Mouse (Mus musculus): ENCODE measurements around the gene Tnxb. TPM values are rescaled to one million over a fixed set of nuclear protein-coding genes. Genes with fewer than 3 reads are reported as not detected.

Tnxb gene
- polyA plus RNA-seq, 1 experiment, result not detected

DNA sequence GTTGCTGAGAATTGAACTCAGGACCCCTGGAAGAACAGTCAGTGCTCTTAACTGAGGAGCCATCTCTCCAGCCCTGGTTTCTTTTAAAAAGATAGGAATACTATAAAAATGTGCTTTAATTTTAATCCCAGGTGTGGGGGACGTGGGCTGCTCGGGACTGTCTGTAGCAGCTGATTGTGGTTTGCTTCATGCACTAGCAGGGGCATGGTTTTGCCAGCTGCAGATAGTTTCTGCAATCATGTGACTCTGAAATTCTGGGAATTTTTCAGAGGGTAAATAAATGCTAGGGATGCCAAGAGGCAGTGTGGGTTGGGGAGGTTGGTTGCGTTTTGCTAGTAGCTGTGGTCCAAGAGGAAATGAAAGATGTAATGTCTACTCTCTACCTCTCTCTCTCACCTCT lies 28.4 kb upstream of the Tnxb start:
- no peak overlapping the region for H3K4me3 ChIP-seq (ENCODE audit: insufficient read depth, low read length)
- H3K27ac ChIP-seq (ENCODE audit: insufficient read depth, low read depth, low read length), result peak overlapping the region; percentile 48
- peaks cover 75% of the 10 kb centered on the region for H3K4me1 ChIP-seq (ENCODE audit: control insufficient read depth, insufficient read depth, low read length)
- TF ChIP-seq POLR2A (IDR thresholded peaks at IDR 0.05; ENCODE audit: borderline replicate concordance, low read depth, low read length) (no peak), CTCF (IDR thresholded peaks at IDR 0.05; ENCODE audit: low read depth, low read length) (no peak)

DNA sequence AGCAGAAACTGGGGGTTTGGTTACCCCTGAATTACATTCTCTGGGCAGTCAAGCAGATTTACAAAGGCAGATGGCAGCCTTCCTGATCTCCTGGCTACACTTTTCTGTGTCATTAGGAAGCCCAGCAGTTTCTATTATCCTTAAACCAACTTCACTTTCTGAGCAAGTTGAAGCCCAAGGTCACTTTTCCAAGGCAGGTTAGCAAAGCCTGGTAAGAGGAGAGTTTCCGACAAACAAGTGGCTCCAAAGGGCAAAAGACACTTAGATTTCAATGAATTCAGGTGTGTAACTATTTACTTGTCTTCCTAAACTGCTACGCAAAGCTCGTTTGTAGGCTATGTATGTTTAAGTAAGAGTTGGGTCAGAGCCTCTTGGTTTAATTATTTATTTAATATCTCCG lies 27.0 kb upstream of the Tnxb start:
- Histone ChIP-seq H3K27ac (ENCODE audit: insufficient read depth, low read depth, low read length) (0 out of 2 replicates have a peak overlapping the region, but pooled peaks have one; percentile 15), H3K4me1 (ENCODE audit: control insufficient read depth, insufficient read depth, low read length) (peaks cover 67% of the 10 kb centered on the region), H3K4me3 (ENCODE audit: insufficient read depth, low read length) (no peak overlapping the region)
- TF ChIP-seq CTCF (IDR thresholded peaks at IDR 0.05; ENCODE audit: low read depth, low read length), result no peak
- no peak for TF ChIP-seq POLR2A (IDR thresholded peaks at IDR 0.05; ENCODE audit: borderline replicate concordance, low read depth, low read length)

DNA sequence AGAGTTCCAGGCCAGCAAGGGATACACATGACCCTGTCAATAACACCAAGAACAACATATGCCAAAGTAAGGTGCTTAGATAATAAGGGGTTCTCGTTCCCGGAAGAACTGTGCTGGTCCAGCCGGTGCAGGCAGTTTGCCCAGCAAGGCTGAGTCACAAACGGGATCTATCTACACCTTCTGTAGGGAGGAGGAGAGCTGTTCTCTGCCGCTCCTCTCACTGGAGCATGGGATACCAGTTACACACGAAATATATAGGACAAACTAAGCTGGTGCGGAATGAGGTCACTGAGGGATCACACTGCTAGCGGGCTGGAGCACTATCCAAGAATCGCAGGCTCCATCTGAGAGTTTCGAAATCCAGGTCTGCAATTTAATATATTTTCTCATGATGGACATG lies 26.4 kb upstream of the Tnxb start:
- H3K4me1 ChIP-seq (ENCODE audit: control insufficient read depth, insufficient read depth, low read length), result peaks cover 67% of the 10 kb centered on the region
- TF ChIP-seq CTCF (IDR thresholded peaks at IDR 0.05; ENCODE audit: low read depth, low read length) (no peak), POLR2A (IDR thresholded peaks at IDR 0.05; ENCODE audit: borderline replicate concordance, low read depth, low read length) (no peak)
- no peak overlapping the region for H3K4me3 ChIP-seq (ENCODE audit: insufficient read depth, low read length)
- peak overlapping the region; percentile 17 for H3K27ac ChIP-seq (ENCODE audit: insufficient read depth, low read depth, low read length)

DNA sequence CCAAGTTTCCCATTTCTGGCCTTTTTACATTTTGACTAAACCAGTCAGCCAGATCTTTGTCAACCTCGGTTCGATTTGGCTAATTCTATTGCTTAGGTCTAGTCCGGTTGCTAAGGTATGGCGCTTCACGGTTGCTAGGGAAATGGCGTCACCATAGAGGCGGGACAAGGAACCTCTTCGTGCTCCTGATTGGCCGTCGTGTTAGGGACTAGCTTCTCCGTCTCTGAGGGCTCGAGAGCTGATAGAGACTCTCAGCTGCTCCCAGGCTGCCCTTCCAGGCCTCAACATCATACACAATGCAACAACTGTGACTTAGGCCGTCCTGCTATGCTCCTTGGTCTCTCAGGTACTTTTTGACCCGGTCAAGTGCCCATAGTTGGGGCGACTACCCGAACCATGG lies 25.7 kb upstream of the Tnxb start, which contains the start of gene Fkbpl:
TSS of gene Fkbpl (plus strand) at position 157 of the 400 bp plus-strand sequence.
- TF ChIP-seq POLR2A (IDR thresholded peaks at IDR 0.05; ENCODE audit: borderline replicate concordance, low read depth, low read length) (no peak), CTCF (IDR thresholded peaks at IDR 0.05; ENCODE audit: low read depth, low read length) (no peak)
- H3K27ac ChIP-seq (ENCODE audit: insufficient read depth, low read depth, low read length), result peak within 1 kb of the TSS; percentile 72
- peaks cover 68% of the 10 kb centered on the region for H3K4me1 ChIP-seq (ENCODE audit: control insufficient read depth, insufficient read depth, low read length)

DNA sequence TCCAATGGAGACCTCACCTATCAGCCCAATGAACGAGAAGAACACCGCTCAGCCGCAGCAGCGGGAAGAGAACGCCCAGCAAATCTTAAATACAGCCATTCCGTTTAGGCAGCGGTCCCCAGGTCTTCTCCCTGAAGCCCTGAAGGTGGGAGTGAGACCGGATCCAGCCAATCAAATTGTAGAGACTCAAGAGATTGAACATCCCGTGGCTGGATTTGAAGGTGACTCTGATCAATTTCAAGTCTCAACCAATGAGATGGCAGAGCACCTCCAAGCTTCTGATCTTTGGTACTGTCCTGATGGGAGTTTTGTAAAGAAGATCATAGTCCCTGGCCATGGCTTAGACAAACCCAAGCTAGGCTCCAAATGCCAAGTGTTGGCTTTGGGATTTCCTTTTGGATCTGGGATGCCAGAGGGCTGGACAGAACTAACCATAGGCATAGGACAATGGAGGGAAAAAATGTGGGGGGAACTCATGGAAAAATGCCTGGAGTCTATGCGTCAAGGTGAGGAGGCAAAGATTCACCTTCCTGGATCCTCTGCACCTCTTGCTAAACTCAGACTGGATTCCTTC lies 25.0 kb upstream of the Tnxb start:
- Histone ChIP-seq H3K27ac (ENCODE audit: insufficient read depth, low read depth, low read length) (no peak overlapping the region), H3K4me3 (ENCODE audit: insufficient read depth, low read length) (peak overlapping the region; percentile 74), H3K4me1 (ENCODE audit: control insufficient read depth, insufficient read depth, low read length) (peaks cover 65% of the 10 kb centered on the region)
- TF ChIP-seq CTCF (IDR thresholded peaks at IDR 0.05; ENCODE audit: low read depth, low read length), result no peak
- TF ChIP-seq POLR2A (IDR thresholded peaks at IDR 0.05; ENCODE audit: borderline replicate concordance, low read depth, low read length), result no peak

More for the DNA sequence above, 25.7 kb upstream of the Tnxb start, which contains the start of gene Fkbpl:
- H3K4me3 ChIP-seq (ENCODE audit: insufficient read depth, low read length), result peak within 1 kb of the TSS; percentile 74

DNA sequence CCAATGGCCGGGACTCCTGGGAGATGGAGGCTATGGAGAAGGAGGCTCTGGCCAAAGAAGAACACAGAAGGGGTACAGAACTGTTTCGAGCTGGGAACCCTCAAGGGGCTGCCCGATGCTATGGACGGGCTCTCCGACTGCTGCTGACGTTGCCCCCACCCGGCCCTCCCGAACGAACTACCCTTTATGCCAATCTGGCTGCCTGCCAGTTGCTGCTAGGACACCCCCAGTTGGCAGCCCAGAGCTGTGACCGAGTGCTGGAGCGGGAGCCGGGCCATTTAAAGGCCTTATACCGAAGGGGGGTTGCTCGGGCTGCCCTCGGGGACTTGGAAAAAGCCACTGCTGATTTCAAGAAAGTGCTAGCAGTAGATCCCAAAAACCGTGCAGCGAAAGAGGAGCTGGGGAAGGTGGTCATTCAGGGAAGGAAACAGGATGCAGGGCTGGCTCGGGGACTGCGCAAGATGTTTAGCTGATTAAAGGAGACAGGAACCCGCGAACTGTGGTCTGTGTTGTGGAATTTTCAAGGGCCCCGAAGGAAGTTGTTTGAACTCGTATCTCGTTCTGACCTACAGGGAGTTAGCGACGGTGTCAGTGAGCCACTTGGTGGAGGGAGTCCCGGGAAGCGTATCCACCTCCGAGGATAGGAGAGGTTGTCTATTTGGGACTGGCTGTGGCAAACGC lies 24.4 kb upstream of the Tnxb start:
- no peak overlapping the region for H3K27ac ChIP-seq (ENCODE audit: insufficient read depth, low read depth, low read length)
- TF ChIP-seq POLR2A (IDR thresholded peaks at IDR 0.05; ENCODE audit: borderline replicate concordance, low read depth, low read length) (no peak), CTCF (IDR thresholded peaks at IDR 0.05; ENCODE audit: low read depth, low read length) (no peak)
- H3K4me1 ChIP-seq (ENCODE audit: control insufficient read depth, insufficient read depth, low read length), result peaks cover 62% of the 10 kb centered on the region
- H3K4me3 ChIP-seq (ENCODE audit: insufficient read depth, low read length), result peak overlapping the region; percentile 30

DNA sequence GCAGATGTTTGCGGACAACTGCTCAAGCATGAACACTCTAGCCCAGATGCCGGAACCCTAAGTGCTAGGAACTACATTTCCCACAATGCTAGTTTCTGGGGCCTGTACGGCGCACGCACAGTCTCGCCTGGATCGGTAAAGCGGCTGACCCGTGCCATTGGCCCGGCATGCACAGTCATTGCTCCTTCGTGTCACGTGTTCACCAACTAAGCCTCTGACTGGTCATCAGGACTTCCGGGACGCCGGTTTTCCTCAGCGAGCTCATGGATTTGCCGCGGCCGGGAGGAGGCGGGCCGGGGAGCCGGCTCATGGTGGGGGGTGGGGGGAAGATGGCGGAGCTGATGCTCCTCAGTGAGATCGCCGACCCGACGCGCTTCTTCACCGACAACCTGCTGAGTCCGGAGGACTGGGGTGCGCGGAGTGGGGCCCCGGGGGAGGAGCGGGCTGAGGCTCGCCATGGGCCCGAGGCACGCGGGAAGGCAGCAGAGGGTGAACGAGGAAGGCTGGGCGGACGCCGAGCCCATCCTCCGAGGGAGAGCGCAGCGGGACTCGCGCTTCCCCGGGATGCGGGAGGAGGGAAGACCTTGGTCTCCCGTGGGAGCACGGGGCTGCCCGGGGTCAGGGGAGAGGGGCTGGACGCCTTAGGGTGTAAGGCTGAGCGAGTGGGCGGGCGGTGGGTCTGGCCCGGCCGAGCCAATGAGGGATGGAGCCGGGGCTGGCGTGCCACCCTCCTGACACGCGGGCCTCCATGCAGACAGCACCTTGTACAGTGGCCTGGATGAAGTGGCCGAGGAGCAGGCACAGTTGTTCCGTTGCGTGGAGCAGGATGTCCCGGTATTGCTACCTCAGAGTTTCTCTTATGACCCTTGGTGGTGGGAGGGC lies 23.2 kb upstream of the Tnxb start, which contains the start of gene Atf6b:
TSS of gene Atf6b (plus strand) at position 241 of the 882 bp plus-strand sequence.
- no peak for TF ChIP-seq CTCF (IDR thresholded peaks at IDR 0.05; ENCODE audit: low read depth, low read length)
- peak; percentile 79; the same call in 1 of the 2 replicates for TF ChIP-seq POLR2A (IDR thresholded peaks at IDR 0.05; ENCODE audit: borderline replicate concordance, low read depth, low read length)
- Histone ChIP-seq H3K4me1 (ENCODE audit: control insufficient read depth, insufficient read depth, low read length) (peaks cover 52% of the 10 kb centered on the region), H3K27ac (ENCODE audit: insufficient read depth, low read depth, low read length) (peak within 1 kb of the TSS; percentile 40)

DNA sequence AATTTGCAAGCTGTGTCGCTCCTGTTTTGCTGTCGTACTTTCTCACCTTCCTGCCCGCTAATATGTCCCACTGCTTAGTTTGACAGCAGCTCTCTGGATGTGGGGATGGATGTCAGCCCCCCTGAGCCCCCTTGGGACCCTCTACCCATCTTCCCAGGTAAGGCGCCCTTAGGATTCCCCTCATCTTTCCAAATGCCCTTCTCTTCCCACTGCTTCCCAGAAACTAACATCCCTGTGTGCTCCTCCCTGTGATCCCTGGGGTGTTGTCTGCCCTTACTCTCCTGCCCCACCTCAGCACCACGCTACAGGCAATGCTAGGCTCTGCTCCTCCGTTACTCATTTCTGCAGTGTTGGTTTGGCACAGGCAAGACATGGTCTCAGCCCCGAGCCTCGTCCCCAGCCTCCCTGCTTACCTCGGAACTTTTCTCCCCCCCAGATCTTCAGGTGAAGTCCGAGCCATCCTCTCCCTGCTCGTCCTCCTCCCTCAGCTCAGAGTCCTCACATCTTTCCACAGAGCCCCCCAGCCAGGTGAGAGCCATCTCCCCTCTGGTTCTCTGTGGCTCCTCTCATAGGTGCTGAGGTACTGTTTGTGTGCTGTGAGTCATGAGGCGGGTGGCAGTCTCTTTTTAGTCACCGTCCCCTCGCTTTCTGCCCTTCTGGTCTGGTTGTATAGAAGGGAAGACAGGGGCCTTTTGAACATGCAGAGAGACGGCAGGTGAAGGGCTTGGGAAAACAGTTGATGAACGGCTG lies 22.0 kb upstream of the Tnxb start:
- Histone ChIP-seq H3K4me3 (ENCODE audit: insufficient read depth, low read length) (peak overlapping the region; percentile 92), H3K4me1 (ENCODE audit: control insufficient read depth, insufficient read depth, low read length) (peaks cover 40% of the 10 kb centered on the region), H3K27ac (ENCODE audit: insufficient read depth, low read depth, low read length) (no peak overlapping the region)
- no peak for TF ChIP-seq CTCF (IDR thresholded peaks at IDR 0.05; ENCODE audit: low read depth, low read length)
- TF ChIP-seq POLR2A (IDR thresholded peaks at IDR 0.05; ENCODE audit: borderline replicate concordance, low read depth, low read length), result no peak

More for the DNA sequence above, 23.2 kb upstream of the Tnxb start, which contains the start of gene Atf6b:
- H3K4me3 ChIP-seq (ENCODE audit: insufficient read depth, low read length), result peak within 1 kb of the TSS; percentile 92
